Mouse (Mus musculus) liver, embryonic 14.5 days (tissue): ENCODE measurements around the gene Nedd4.

Experiments used
- CTCF ChIP-seq: IDR thresholded peaks from 2 replicates; pipeline ENCODE4 v1.5.1; 2016; ENCODE audit warnings: antibody characterized with exemption, low read depth, control low read depth
- EP300 ChIP-seq: IDR thresholded peaks from 2 replicates; pipeline ENCODE4 v1.6.1; 2016; ENCODE audit warnings: antibody characterized with exemption, low read depth

DNA sequence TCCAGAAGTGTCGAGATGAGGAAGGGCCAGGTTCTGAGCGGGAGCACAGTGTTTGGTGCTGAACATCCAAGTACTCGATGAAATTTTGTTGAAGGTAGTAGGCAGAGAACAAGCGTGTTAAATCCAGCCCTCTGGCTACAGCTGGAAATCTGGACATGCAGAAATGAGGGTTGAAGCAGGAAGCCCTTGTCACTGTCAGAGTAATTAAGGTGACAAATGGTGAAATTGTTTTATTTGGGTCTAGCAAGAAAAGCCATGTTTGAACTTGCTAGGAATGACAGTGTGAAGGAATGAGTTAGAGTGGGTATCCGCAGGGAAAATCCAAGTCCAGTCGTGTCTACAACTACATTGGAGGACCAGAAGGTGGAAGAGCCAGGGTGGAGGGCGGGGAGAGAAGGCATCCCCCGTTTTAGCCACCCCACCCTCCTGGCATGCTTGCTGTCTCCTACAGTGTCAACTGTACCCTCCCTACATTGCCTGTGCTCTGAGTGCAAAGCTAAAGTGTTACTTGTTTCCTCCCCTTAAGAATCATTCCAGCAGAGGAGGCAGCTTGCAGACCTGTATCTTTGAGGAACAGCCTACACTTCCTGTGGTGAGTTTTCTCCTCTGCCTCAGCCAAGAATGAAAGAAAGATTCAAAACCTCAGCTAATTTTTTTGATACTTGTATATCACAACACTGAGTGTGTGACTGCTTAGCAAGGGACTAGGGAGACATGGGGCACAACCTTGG, 62.5 kb downstream of the Nedd4 start:
- no peak for TF ChIP-seq CTCF
- TF ChIP-seq EP300 = no peak
